Mouse (Mus musculus) adrenal gland, adult (tissue): Measurements from ENCODE around the gene Cyp3a44.
"Not testable (repeated sequence)": the region's sequence is repeated elsewhere in the genome, so short reads cannot be mapped to it uniquely, and the experiment has no call there.

Experiments used
- DNase-seq, 2 experiments: peaks; one replicate each; pipeline ENCODE4 v3.0.0; 2022 to 2023; ENCODE audit warnings: low spot score in 1 of 2; ENCODE audit not compliant: inconsistent age in 2 of 2

Gene Cyp3a44

GRCm38 (mm10) chr5:145805796-145806195 is at the start of gene Cyp3a44:
Gene Cyp3a44 (minus strand): TSS chr5:145805874.
- not testable (repeated sequence) for DNase-seq

- not testable (repeated sequence) for DNase-seq
Measured at GRCm38 (mm10) chr5:145800229-145800628, 5.4 kb downstream of the Cyp3a44 start.

- DNase-seq: not testable (repeated sequence)
Measured at GRCm38 (mm10) chr5:145793232-145793631, 12.4 kb downstream of the Cyp3a44 start.

GRCm38 (mm10) chr5:145737512-145737911 is 68.2 kb downstream of the Cyp3a44 start:
- DNase-seq: not testable (repeated sequence)
